Mouse (Mus musculus) erythroblast, adult 5-6 weeks (primary cell): ENCODE results near the gene Actr3. TPM values are rescaled to one million over a fixed set of nuclear protein-coding genes. Genes with fewer than 3 reads are reported as not detected.
"Not testable (repeated sequence)": the region's sequence is repeated elsewhere in the genome, so short reads cannot be mapped to it uniquely, and the experiment has no call there.

ENCODE experiments used
- ATAC-seq: replicated peaks from 2 replicates; pipeline ENCODE4 v1.8.0; 2016; ENCODE audit warnings: moderate number of reproducible peaks, mild to moderate bottlenecking, moderate TSS enrichment, inconsistent platforms; ENCODE audit not compliant: poor library complexity, low FRiP score, severe bottlenecking
- total RNA-seq, 2 experiments: library from RNA; stranded (forward) in 1 of 2; stranded (reverse) in 1 of 2; fragments of 150-400 nt in 1 of 2; fragments of 200-764, 138-1000 nt in 1 of 2; gene quantifications; 2 replicates each; pipeline versions ENCODE4 v1.2.3 to v1.2.4; 2015 to 2017; ENCODE audit warnings: low replicate concordance in 2 of 2

Actr3 gene
- total RNA-seq, 2 experiments from 2014 or later, result 203 to 347 TPM

- ATAC-seq, result no peak
Measured at GRCm38 (mm10) chr1:125441251-125441650, 5.7 kb upstream of the Actr3 start.

GRCm38 (mm10) chr1:125439556-125439955 is 4.0 kb upstream of the Actr3 start:
- no peak for ATAC-seq

GRCm38 (mm10) chr1:125438826-125439225 is 3.3 kb upstream of the Actr3 start:
- ATAC-seq, result no peak

GRCm38 (mm10) chr1:125437927-125438326 is 2.4 kb upstream of the Actr3 start:
- no peak for ATAC-seq

GRCm38 (mm10) chr1:125437161-125437560 is 1.6 kb upstream of the Actr3 start:
- no peak for ATAC-seq

- ATAC-seq, result peak; percentile 15
Measured at GRCm38 (mm10) chr1:125435018-125435368, 534 bp downstream of the Actr3 start.

- ATAC-seq, result no peak
Measured at GRCm38 (mm10) chr1:125434485-125435001, 984 bp downstream of the Actr3 start.

- ATAC-seq, result no peak
Measured at GRCm38 (mm10) chr1:125431286-125431685, 4.2 kb downstream of the Actr3 start.

- no peak for ATAC-seq
Measured at GRCm38 (mm10) chr1:125430737-125431136, 4.8 kb downstream of the Actr3 start.

- no peak for ATAC-seq
Measured at GRCm38 (mm10) chr1:125429984-125430383, 5.5 kb downstream of the Actr3 start.

GRCm38 (mm10) chr1:125428315-125428714 is 7.2 kb downstream of the Actr3 start:
- no peak for ATAC-seq

- no peak for ATAC-seq
Measured at GRCm38 (mm10) chr1:125426387-125427045, 9.0 kb downstream of the Actr3 start.

- no peak for ATAC-seq
Measured at GRCm38 (mm10) chr1:125419906-125420305, 15.6 kb downstream of the Actr3 start.

- ATAC-seq, result no peak
Measured at GRCm38 (mm10) chr1:125418732-125419131, 16.8 kb downstream of the Actr3 start.

GRCm38 (mm10) chr1:125407220-125407619 is 28.3 kb downstream of the Actr3 start:
- no peak for ATAC-seq

GRCm38 (mm10) chr1:125395391-125395790 is 40.1 kb downstream of the Actr3 start:
- ATAC-seq, result no peak

GRCm38 (mm10) chr1:125393324-125393723 is 42.2 kb downstream of the Actr3 start:
- not testable (repeated sequence) for ATAC-seq

GRCm38 (mm10) chr1:125390065-125390754 is 45.3 kb downstream of the Actr3 start:
- ATAC-seq, result peak; percentile 82

- not testable (repeated sequence) for ATAC-seq
Measured at GRCm38 (mm10) chr1:125389634-125390033, 45.9 kb downstream of the Actr3 start.

GRCm38 (mm10) chr1:125388370-125388769 is 47.2 kb downstream of the Actr3 start:
- ATAC-seq, result no peak

- no peak for ATAC-seq
Measured at GRCm38 (mm10) chr1:125386217-125386616, 49.3 kb downstream of the Actr3 start.
